Mouse (Mus musculus) heart, postnatal 0 days (tissue): ENCODE results near the gene Ankrd12.

Experiments used
- CTCF ChIP-seq: IDR thresholded peaks from 2 replicates; pipeline ENCODE4 v1.5.1; 2016; ENCODE audit warnings: antibody characterized with exemption, control low read depth, low read depth
- EP300 ChIP-seq: IDR thresholded peaks from 2 replicates; pipeline ENCODE4 v1.6.1; 2016; ENCODE audit warnings: antibody characterized with exemption, low read depth

DNA sequence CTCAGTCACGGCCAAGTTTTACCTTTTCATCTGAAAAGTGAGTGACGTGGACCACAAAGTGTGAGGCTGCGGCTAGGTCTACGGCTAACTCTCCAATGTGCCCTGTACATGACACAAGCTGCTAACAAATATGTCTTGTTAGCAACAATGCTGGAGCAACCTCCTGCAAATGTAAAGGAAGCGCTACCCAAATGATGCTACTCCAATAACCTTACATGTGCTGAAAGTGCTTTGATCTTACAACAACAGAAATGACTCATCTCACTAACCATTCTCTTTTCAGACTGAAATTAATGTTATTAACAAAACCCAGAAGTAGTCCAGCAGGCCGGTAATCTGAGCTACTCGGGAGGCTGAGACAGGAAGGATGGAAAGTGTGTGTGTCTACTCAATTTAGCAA is 2.9 kb downstream of the Ankrd12 start:
- TF ChIP-seq EP300 (no peak), CTCF (no peak)
